Mouse (Mus musculus) limb, embryonic 14.5 days (tissue): ENCODE measurements around the gene Flvcr2. TPM values are rescaled to one million over a fixed set of nuclear protein-coding genes. Genes with fewer than 3 reads are reported as not detected.

ENCODE experiments used
- ATAC-seq: fragments of 200-750 bp; cut with Nextera tagmentation; 2 replicates; pipeline ENCODE4 v1.8.0; 2017; ENCODE audit warnings: low read depth, moderate number of reproducible peaks, moderate TSS enrichment; ENCODE audit not compliant: low FRiP score
- DNase-seq: peaks from one replicate; pipeline ENCODE4 v3.0.0-alpha.2; 2015; ENCODE audit warnings: low spot score
- H3K27ac ChIP-seq: fragments of 300-500 bp; sonication (generic); replicated peaks from 2 replicates; pipeline ENCODE4 v1.5.1; 2014; ENCODE audit warnings: low read depth, mild to moderate bottlenecking, low read length, moderate library complexity, mixed read lengths
- H3K27me3 ChIP-seq: fragments of 300-500 bp; sonication (generic); 2 replicates; pipeline ENCODE4 v1.6.1; 2014; ENCODE audit warnings: low read length, mixed read lengths; ENCODE audit not compliant: control insufficient read depth, insufficient read depth
- H3K36me3 ChIP-seq: fragments of 300-500 bp; sonication (generic); 2 replicates; pipeline ENCODE4 v1.6.1; 2014; ENCODE audit warnings: mild to moderate bottlenecking, low read length, moderate library complexity, mixed read lengths; ENCODE audit not compliant: control insufficient read depth, insufficient read depth
- H3K4me1 ChIP-seq: fragments of 300-500 bp; sonication (generic); 2 replicates; pipeline ENCODE4 v1.6.1; 2014; ENCODE audit warnings: antibody characterized with exemption, low read length, mixed read lengths; ENCODE audit not compliant: control insufficient read depth, insufficient read depth
- H3K4me2 ChIP-seq: fragments of 300-500 bp; sonication (generic); replicated peaks from 2 replicates; pipeline ENCODE4 v1.6.1; 2014; ENCODE audit warnings: low read depth, mild to moderate bottlenecking, low read length, moderate library complexity; ENCODE audit not compliant: severe bottlenecking
- H3K4me3 ChIP-seq: fragments of 300-500 bp; sonication (generic); replicated peaks from 2 replicates; pipeline ENCODE4 v1.5.1; 2014; ENCODE audit warnings: low read length
- H3K9ac ChIP-seq: fragments of 300-500 bp; sonication (generic); 2 replicates; pipeline ENCODE4 v1.6.1; 2014; ENCODE audit warnings: mild to moderate bottlenecking, low read depth, low read length, moderate library complexity; ENCODE audit not compliant: severe bottlenecking
- H3K9me3 ChIP-seq: fragments of 300-500 bp; sonication (generic); 2 replicates; pipeline ENCODE4 v1.6.1; 2016; ENCODE audit warnings: low read length; ENCODE audit not compliant: control insufficient read depth
- POLR2A ChIP-seq: fragments of 200-500 bp; IDR thresholded peaks from 2 replicates; pipeline ENCODE4 v1.8.0; 2012; ENCODE audit warnings: inconsistent platforms, mild to moderate bottlenecking, moderate library complexity, borderline replicate concordance; ENCODE audit not compliant: insufficient read depth, insufficient read length; ENCODE audit errors: extremely low read depth
- WGBS: fragments of 180-500 bp; shearing (Covaris S2); extraction: QIAGEN DNeasy Blood & Tissue Kit; methylation state at CpG from one replicate; pipeline ENCODE4 v1.1.7; 2014; 5-methylcytosine and 5-hydroxymethylcytosine counted together
- polyA plus RNA-seq, 2 experiments: library from polyadenylated mRNA; depleted of rRNA in 1 of 2; stranded (reverse) in 1 of 2; unstranded in 1 of 2; fragments of >200 nt; fragmentation: Nextera tagmentation in 1 of 2; extraction: Ambion mirVana in 1 of 2; gene quantifications; 2 replicates each; pipeline versions ENCODE4 v1.2.1 to v1.2.3; 2012 to 2014

The Flvcr2 gene
- polyA plus RNA-seq, 2 experiments, result 2.8 to 4.4 TPM

DNA sequence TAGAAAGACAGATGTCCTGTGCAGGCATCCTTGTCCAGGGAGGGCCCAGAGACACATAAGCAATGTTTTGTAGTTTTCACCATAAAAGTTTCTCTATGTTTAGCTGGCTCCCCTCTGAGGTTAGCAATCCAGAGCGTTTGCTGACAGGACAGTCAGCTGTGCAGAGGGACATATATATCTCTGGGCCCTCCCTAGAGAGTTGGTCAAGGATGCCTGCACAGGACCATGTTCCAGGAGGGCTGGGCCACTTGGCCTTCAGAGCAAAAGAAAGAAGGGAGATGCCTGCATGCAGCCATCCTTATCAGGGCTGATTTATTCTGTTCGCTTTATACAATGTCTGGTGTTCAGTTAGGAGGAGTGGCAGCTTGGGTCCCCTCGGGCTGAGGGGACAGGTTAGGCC is 10.1 kb downstream of the Flvcr2 start:
- WGBS, result 73% methylated on average over 3 of the region's 3 CpGs
- Histone ChIP-seq H3K27me3 (no peaks in the 10 kb centered on the region), H3K36me3 (no peaks in the 10 kb centered on the region), H3K4me3 (no peak overlapping the region), H3K9me3 (no peaks in the 10 kb centered on the region), H3K27ac (no peak overlapping the region), H3K9ac (no peak overlapping the region), H3K4me1 (no peaks in the 10 kb centered on the region), H3K4me2 (no peak overlapping the region)
- no peak for TF ChIP-seq POLR2A
- DNase-seq (no peak), ATAC-seq (no peak)

DNA sequence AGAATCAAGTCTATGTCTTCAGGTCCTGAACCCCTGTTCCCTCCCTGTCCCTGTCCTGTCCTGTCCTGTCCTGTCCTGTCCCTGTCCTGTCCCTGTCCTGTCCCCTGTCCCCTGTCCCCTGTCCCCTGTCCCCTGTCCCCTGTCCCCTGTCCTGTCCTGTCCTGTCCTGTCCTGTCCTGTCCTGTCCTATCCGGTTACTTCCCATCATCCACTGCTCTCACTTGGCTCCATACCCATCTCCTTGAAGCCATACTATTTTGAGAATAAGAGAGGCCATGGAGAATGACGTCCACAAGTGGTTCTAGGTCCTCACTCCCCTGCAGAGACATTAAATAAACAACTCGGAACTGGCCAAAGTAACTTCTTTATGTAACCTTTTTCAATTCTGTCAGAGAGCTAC is 10.7 kb downstream of the Flvcr2 start:
- Histone ChIP-seq H3K27me3 (no peaks in the 10 kb centered on the region), H3K4me1 (no peaks in the 10 kb centered on the region), H3K9ac (no peak overlapping the region), H3K4me2 (no peak overlapping the region), H3K27ac (no peak overlapping the region), H3K4me3 (no peak overlapping the region), H3K9me3 (no peaks in the 10 kb centered on the region), H3K36me3 (no peaks in the 10 kb centered on the region)
- TF ChIP-seq POLR2A, result no peak
- ATAC-seq (no peak), DNase-seq (no peak)
- WGBS, result 67% methylated on average over 3 of the region's 3 CpGs

DNA sequence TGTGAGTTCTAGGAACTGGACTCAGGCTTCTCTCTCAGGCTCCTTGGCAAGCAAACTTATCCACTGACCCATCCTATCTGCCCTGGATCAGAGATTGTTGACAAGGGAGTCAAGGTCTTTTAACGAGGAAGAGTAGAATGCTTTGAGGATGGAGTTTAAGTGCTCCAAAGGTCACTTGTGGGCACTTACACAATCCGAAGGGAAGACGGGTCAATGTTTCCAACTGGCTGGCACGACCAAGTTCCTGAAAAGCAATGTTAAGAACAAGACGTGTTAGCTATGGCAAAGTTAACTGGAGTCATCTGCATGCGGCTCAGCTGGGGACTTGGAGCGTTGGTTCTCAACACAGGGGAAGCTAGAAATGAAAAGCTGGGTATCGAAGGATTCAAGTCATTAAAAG is 12.4 kb downstream of the Flvcr2 start:
- no peaks in the 10 kb centered on the region for H3K27me3 ChIP-seq
- H3K36me3 ChIP-seq, result no peaks in the 10 kb centered on the region
- TF ChIP-seq POLR2A, result no peak
- no peak overlapping the region for H3K4me2 ChIP-seq
- H3K4me1 ChIP-seq, result no peaks in the 10 kb centered on the region
- H3K9ac ChIP-seq, result no peak overlapping the region
- H3K4me3 ChIP-seq, result no peak overlapping the region
- no peaks in the 10 kb centered on the region for H3K9me3 ChIP-seq
- WGBS, result 77% methylated on average over 8 of the region's 8 CpGs
- ATAC-seq, result no peak
- DNase-seq, result no peak
- H3K27ac ChIP-seq, result no peak overlapping the region

DNA sequence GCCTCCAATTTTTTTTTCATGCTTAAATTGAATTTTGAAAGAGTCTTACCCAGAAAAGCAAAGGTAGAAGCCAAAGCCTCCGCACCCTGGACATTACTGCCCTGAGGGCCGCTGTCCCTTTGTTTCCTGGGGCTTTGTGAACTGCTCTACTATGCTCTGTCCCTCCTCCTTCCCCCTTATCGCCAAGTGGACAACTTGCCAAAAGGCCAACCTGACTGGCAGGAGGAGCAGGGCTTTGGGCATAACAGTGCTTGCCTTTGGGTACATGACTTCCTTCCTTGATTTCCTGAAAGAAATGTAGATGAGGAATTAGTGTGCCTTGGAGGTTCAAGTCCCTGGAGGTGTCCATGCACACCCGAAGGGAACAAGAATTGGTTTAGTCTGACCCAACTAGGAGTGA is 15.1 kb downstream of the Flvcr2 start:
- H3K27ac ChIP-seq, result no peak overlapping the region
- ATAC-seq (no peak), DNase-seq (no peak)
- H3K9ac ChIP-seq, result no peak overlapping the region
- H3K4me1 ChIP-seq, result no peaks in the 10 kb centered on the region
- no peak overlapping the region for H3K4me2 ChIP-seq
- H3K27me3 ChIP-seq, result no peaks in the 10 kb centered on the region
- H3K36me3 ChIP-seq, result no peaks in the 10 kb centered on the region
- H3K4me3 ChIP-seq, result no peak overlapping the region
- WGBS, result 87% methylated on average over 4 of the region's 4 CpGs
- TF ChIP-seq POLR2A, result no peak
- no peaks in the 10 kb centered on the region for H3K9me3 ChIP-seq

DNA sequence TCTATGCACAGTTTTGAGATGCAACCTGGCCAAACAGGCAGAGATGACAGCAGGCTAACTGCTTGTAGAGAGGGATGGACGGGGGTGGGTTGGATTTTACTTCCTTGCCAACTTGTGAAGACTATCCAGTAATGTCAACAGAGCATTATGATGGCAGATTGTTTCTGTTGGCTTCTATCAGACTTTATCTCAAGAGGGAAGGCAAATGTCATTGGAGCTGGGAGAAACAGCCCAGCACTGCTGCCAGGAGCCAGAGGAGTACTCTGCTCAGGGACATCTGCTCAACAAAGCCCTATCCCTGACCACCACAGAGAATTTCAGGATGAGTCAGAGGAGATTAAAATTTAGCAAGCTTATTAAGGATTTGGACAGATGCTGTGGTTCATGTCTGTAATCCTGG is 18.3 kb downstream of the Flvcr2 start:
- H3K4me2 ChIP-seq, result no peak overlapping the region
- DNase-seq (no peak), ATAC-seq (no peak)
- H3K27me3 ChIP-seq, result no peaks in the 10 kb centered on the region
- WGBS, result 74% methylated on average over 1 of the region's 1 CpGs
- H3K4me1 ChIP-seq, result no peaks in the 10 kb centered on the region
- H3K4me3 ChIP-seq, result no peak overlapping the region
- TF ChIP-seq POLR2A, result no peak
- no peaks in the 10 kb centered on the region for H3K36me3 ChIP-seq
- H3K9me3 ChIP-seq, result no peaks in the 10 kb centered on the region
- H3K9ac ChIP-seq, result no peak overlapping the region
- no peak overlapping the region for H3K27ac ChIP-seq

DNA sequence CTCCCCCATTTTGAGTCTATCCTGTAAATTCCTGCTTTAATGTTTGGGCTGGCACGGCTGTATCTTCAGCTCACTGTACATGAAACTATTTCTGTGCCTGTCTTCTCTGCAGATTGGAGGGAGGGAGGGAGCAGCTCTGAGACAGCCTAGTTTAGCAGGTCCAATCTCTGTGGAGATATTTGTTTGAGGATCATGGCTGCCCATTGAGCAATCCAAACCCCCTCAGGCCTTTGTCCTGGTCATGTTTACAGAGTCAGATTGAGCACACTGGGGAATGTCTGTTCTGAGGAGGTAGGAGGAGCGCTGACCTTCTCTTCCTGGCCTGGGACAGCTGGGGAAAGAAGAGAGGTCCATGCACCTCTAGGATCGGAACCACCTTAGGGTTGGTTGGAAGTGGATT is 19.9 kb downstream of the Flvcr2 start:
- Histone ChIP-seq H3K4me1 (no peaks in the 10 kb centered on the region), H3K27me3 (no peaks in the 10 kb centered on the region), H3K27ac (no peak overlapping the region), H3K4me2 (no peak overlapping the region), H3K4me3 (no peak overlapping the region), H3K9me3 (no peaks in the 10 kb centered on the region), H3K36me3 (no peaks in the 10 kb centered on the region), H3K9ac (no peak overlapping the region)
- 72% methylated on average over 3 of the region's 3 CpGs for WGBS
- no peak for TF ChIP-seq POLR2A
- ATAC-seq (no peak), DNase-seq (no peak)
